Mouse (Mus musculus) CH12.LX (cell line): ENCODE results near the gene Exd2.
"Not testable (repeated sequence)": the region's sequence is repeated elsewhere in the genome, so short reads cannot be mapped to it uniquely, and the experiment has no call there.

ENCODE experiments used
- CHD2 ChIP-seq: IDR thresholded peaks from 2 replicates; pipeline ENCODE4 v1.6.1; 2011; ENCODE audit warnings: low read length, improper control_type of control experiment
- CTCF ChIP-seq, 2 experiments: IDR thresholded peaks in 1 of 2; conservative IDR thresholded peaks in 1 of 2; 2 replicates each; pipeline ENCODE4 v1.5.1; 2011 to 2012; ENCODE audit warnings: low read depth in 2 of 2, low read length in 2 of 2, improper control_type of control experiment in 1 of 2, inconsistent platforms in 1 of 2, mild to moderate bottlenecking in 1 of 2, moderate library complexity in 1 of 2
- EP300 ChIP-seq: IDR thresholded peaks from 2 replicates; pipeline ENCODE4 v1.6.1; 2011; ENCODE audit warnings: low read length, improper control_type of control experiment
- KAT2A ChIP-seq: IDR thresholded peaks from 2 replicates; pipeline ENCODE4 v1.6.1; 2012; ENCODE audit warnings: low read length, improper control_type of control experiment, inconsistent platforms; ENCODE audit not compliant: insufficient replicate concordance
- MAX ChIP-seq: IDR thresholded peaks from 2 replicates; pipeline ENCODE4 v1.6.1; 2011; ENCODE audit warnings: low read length, improper control_type of control experiment
- POLR2A ChIP-seq: IDR thresholded peaks from 2 replicates; pipeline ENCODE4 v1.6.1; 2011; ENCODE audit warnings: low read depth, mild to moderate bottlenecking, improper control_type of control experiment, low read length
- POLR2AphosphoS2 ChIP-seq: IDR thresholded peaks from 2 replicates; pipeline ENCODE4 v1.6.1; 2011; ENCODE audit warnings: low read depth, low read length, improper control_type of control experiment

- TF ChIP-seq POLR2A, POLR2AphosphoS2, CHD2, EP300, MAX, KAT2A: not testable (repeated sequence)
- TF ChIP-seq CTCF (conservative IDR thresholded peaks at IDR 0.05 in 1 of 2, IDR thresholded peaks at IDR 0.05 in 1 of 2; ENCODE audit: low read depth in 2 of 2, low read length in 2 of 2), result peak in 1 of 2 experiments; percentile 51; a peak in 2 of 4 replicates
These were observed 501 bp upstream of the Exd2 start for GRCm38 (mm10) chr12:80462292-80462896.
